Mouse (Mus musculus): ENCODE measurements around the gene Ifit1bl1. TPM values are rescaled to one million over a fixed set of nuclear protein-coding genes. Genes with fewer than 3 reads are reported as not detected.
A peak's percentile ranks its signal among the peaks of the same experiment; 100 is the strongest.

The Ifit1bl1 gene
- polyA plus RNA-seq, 1 experiment from 2014 or later = 0.46 TPM

DNA sequence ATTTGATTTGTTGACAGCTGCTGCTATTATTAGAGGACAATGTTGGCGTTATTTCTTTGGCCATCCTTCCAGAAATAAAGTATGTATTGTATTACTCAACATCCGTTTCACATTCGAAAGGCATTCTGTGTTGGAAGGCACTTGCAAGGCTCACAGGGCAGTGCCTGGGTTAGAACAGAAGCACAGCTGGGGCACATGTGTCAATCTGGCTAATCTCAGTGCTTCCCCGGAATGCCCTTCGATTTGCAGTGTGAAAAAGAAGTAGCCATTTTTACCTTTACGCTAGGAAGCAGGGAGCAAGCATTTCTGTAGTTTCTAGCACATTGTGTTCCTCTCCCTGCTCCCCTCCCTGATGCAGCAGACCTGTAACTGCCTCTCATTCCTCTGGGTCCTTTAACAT, 48.7 kb downstream of the Ifit1bl1 start:
- no peaks in the 10 kb centered on the region for H3K36me3 ChIP-seq
- no peak overlapping the region for H3K4me2 ChIP-seq (replicated peaks)
- no peak for ATAC-seq (ENCODE audit: low FRiP score)
- no peaks in the 10 kb centered on the region for H3K27me3 ChIP-seq
- WGBS = 66% methylated on average over 6 of the region's 6 CpGs
- H3K4me3 ChIP-seq = no peak overlapping the region
- H3K4me1 ChIP-seq = no peaks in the 10 kb centered on the region
- no peak overlapping the region for H3K9ac ChIP-seq
- 0 out of 2 replicates have a peak, but pooled peaks cover 2% of the 10 kb centered on the region for H3K9me3 ChIP-seq (replicated peaks)
- H3K27ac ChIP-seq = no peak overlapping the region

DNA sequence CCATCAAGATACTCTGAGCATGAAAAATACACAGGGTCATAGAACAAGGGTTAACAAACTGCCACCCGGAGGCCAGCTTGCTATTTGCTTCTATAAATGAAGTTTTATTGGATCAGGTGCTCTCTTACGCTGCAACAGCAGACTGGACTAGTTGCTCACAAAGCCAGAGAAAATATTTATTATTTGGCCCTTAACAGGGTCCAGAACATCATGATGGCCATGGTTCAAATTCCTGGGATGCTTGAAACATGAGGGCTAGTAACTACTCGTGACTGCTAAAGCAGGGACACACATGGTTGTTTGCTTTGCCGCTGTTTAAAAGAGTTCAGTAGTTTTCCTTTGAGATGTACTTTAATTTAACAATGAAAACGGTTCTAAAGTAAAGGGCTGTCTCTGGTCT, 49.8 kb downstream of the Ifit1bl1 start:
- H3K4me2 ChIP-seq (replicated peaks) = no peak overlapping the region
- 68% methylated on average over 5 of the region's 5 CpGs for WGBS

DNA sequence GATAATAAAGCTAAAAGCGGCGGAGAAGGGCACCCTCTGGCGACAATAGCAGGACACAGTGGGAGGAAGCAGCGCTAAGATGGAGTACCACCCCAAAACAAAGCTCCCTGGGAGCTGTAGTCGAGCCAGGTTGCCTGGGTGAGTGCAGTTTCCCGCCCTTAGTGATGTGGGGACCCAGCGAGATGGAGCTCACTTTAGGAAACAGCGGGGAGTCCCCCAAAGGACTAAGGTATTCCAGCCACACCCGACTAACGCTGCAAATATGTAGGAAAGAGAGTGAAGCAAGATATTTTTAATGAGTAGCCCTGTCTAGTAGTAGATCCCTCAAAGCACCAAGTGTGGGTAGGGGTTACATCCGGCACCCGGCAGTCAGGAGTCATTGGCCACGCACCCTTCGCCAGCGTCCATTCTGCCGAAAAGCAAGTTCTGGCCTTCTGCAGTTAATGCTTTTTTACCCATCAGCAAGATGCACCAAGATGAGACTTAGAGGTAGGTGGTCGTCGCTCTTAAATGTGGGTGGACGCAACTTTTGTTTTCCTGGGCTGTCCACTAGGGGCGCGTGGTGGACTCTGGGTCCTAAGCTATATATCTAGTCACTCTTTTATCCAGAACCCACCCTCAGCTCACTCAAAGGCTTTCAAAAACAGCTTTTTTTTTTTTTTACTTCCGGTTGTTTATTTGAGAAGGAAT, 51.1 kb downstream of the Ifit1bl1 start, which contains the start of gene Ifit2:
Gene Ifit2, plus strand, starts transcription at position 161 of the 690 bp plus-strand sequence.
- Histone ChIP-seq H3K4me2 (replicated peaks) (peak within 1 kb of the TSS; percentile 66), H3K27me3 (no peaks in the 10 kb centered on the region), H3K36me3 (no peaks in the 10 kb centered on the region), H3K9ac (peak within 1 kb of the TSS; percentile 49), H3K27ac (peak within 1 kb of the TSS; percentile 64), H3K9me3 (replicated peaks) (0 out of 2 replicates have a peak, but pooled peaks cover 2% of the 10 kb centered on the region), H3K4me1 (no peaks in the 10 kb centered on the region), H3K4me3 (peak within 1 kb of the TSS; percentile 45)
- ATAC-seq (ENCODE audit: low FRiP score) = peak; percentile 95
- WGBS = 2% methylated on average over 22 of the region's 22 CpGs

More for the DNA sequence above, 49.8 kb downstream of the Ifit1bl1 start:
- Histone ChIP-seq H3K4me1 (no peaks in the 10 kb centered on the region), H3K27ac (no peak overlapping the region), H3K9ac (no peak overlapping the region), H3K9me3 (replicated peaks) (0 out of 2 replicates have a peak, but pooled peaks cover 2% of the 10 kb centered on the region), H3K27me3 (no peaks in the 10 kb centered on the region), H3K36me3 (no peaks in the 10 kb centered on the region), H3K4me3 (no peak overlapping the region)
- no peak for ATAC-seq (ENCODE audit: low FRiP score)

DNA sequence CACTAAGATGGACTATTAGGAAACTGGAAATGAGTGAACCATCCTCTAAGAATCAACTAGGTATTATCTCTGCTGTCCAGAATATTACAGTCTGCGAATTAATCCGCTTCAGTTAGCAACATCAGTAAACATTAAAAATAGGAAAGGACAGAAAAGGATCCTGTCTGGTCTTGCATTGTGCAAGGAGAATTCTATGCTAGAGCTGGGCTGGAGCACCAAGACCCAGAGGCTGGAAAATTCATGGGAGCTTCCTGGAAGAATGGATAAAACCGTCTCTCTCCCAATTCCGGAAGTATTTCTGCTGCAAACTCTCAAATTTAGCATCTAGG, 51.6 kb downstream of the Ifit1bl1 start:
- WGBS = 31% methylated on average over 4 of the region's 4 CpGs
- no peak overlapping the region; the same call in 1 of the 2 replicates for H3K9ac ChIP-seq
- peak overlapping the region; percentile 45 for H3K4me3 ChIP-seq
- no peaks in the 10 kb centered on the region for H3K36me3 ChIP-seq
- H3K9me3 ChIP-seq (replicated peaks) = 0 out of 2 replicates have a peak, but pooled peaks cover 2% of the 10 kb centered on the region
- no peak; the same call in 1 of the 2 replicates for ATAC-seq (ENCODE audit: low FRiP score)
- H3K4me2 ChIP-seq (replicated peaks) = peak overlapping the region; percentile 66
- H3K4me1 ChIP-seq = no peaks in the 10 kb centered on the region
- H3K27me3 ChIP-seq = no peaks in the 10 kb centered on the region
- H3K27ac ChIP-seq = no peak overlapping the region

DNA sequence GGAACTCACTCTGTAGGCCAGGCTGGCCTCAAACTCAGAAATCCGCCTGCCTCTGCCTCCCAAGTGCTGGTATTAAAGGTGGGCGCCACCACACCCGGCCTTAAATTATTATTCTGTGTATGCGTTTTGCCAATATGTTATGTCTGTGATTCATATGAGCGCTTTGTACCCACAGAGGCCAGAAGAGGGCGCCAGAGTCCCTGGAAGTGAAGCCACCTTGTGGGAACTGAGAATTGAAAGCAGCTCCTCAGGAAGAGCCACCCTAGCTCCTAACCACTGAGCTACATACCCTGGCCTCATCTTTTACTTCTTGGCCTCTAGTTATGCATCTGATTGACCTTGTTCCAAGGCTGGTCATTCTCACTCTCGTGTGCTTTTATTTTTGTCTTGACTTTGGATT, 53.8 kb downstream of the Ifit1bl1 start:
- no peak overlapping the region for H3K4me2 ChIP-seq (replicated peaks)
- WGBS = 32% methylated on average over 7 of the region's 7 CpGs
- no peak for ATAC-seq (ENCODE audit: low FRiP score)
- H3K4me3 ChIP-seq = no peak overlapping the region
- no peaks in the 10 kb centered on the region for H3K27me3 ChIP-seq
- H3K9me3 ChIP-seq (replicated peaks) = no peaks in the 10 kb centered on the region
- no peak overlapping the region for H3K9ac ChIP-seq
- no peak overlapping the region for H3K27ac ChIP-seq
- no peaks in the 10 kb centered on the region for H3K36me3 ChIP-seq
- no peaks in the 10 kb centered on the region for H3K4me1 ChIP-seq

DNA sequence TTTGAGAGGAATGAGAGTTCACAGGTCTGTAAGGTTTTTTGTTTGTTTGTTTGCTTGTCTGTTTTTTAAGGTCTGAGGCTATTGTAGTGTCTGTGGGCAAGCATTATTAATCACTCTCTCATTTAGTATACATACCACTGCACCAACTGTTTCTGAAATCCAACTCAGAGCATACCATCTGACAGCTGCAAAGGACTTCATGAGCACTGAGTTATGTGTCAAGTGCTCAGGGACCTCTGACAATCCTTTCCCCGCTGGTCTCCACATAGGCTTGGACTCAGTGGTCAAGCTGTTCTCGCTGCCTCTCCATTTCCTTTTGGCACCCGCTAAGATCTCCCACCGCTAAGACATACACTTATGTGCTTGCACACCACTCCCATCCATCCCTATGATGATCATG, 55.5 kb downstream of the Ifit1bl1 start:
- WGBS = 89% methylated on average over 4 of the region's 4 CpGs

More for the DNA sequence above, 55.5 kb downstream of the Ifit1bl1 start:
- Histone ChIP-seq H3K4me3 (no peak overlapping the region), H3K4me2 (replicated peaks) (no peak overlapping the region), H3K27ac (no peak overlapping the region), H3K27me3 (no peaks in the 10 kb centered on the region), H3K4me1 (no peaks in the 10 kb centered on the region), H3K36me3 (no peaks in the 10 kb centered on the region), H3K9ac (no peak overlapping the region), H3K9me3 (replicated peaks) (no peaks in the 10 kb centered on the region)
- no peak for ATAC-seq (ENCODE audit: low FRiP score)

Other genes with a start within 250 kb of the Ifit1bl1 start
- 5.5 and 6.1 TPM in 2 replicates for gene Ch25h, start 126.8 kb downstream of the Ifit1bl1 start, polyA plus RNA-seq (2016; fragmentation: Nextera tagmentation; extraction: Ambion mirVana)
- gene Lipa, start 74.5 kb downstream of the Ifit1bl1 start, polyA plus RNA-seq (2016; fragmentation: Nextera tagmentation; extraction: Ambion mirVana) = 28.6 and 31.5 TPM in 2 replicates
- 4.2 and 4.8 TPM in 2 replicates for gene Ifit2, start 51.3 kb downstream of the Ifit1bl1 start, polyA plus RNA-seq (2016; fragmentation: Nextera tagmentation; extraction: Ambion mirVana)
- 0.31 and 0.63 TPM in 2 replicates for gene Ifit3, start 18.4 kb downstream of the Ifit1bl1 start, polyA plus RNA-seq (2016; fragmentation: Nextera tagmentation; extraction: Ambion mirVana)
- not detected in 2 replicates for gene Ifit3b, start 6.0 kb upstream of the Ifit1bl1 start, polyA plus RNA-seq (2016; fragmentation: Nextera tagmentation; extraction: Ambion mirVana)
- 0.15 and 0.36 TPM in 2 replicates for gene Ifit1bl2, start 38.8 kb upstream of the Ifit1bl1 start, polyA plus RNA-seq (2016; fragmentation: Nextera tagmentation; extraction: Ambion mirVana)
- gene Ifit1, start 38.9 kb upstream of the Ifit1bl1 start, polyA plus RNA-seq (2016; fragmentation: Nextera tagmentation; extraction: Ambion mirVana) = 0.17 and 0.41 TPM in 2 replicates
- gene Slc16a12, start 145.3 kb upstream of the Ifit1bl1 start, polyA plus RNA-seq (2016; fragmentation: Nextera tagmentation; extraction: Ambion mirVana) = 2.5 and 3.3 TPM in 2 replicates

Measured in hindbrain, embryonic 12.5 days (tissue).